In the genomic region with DNA sequence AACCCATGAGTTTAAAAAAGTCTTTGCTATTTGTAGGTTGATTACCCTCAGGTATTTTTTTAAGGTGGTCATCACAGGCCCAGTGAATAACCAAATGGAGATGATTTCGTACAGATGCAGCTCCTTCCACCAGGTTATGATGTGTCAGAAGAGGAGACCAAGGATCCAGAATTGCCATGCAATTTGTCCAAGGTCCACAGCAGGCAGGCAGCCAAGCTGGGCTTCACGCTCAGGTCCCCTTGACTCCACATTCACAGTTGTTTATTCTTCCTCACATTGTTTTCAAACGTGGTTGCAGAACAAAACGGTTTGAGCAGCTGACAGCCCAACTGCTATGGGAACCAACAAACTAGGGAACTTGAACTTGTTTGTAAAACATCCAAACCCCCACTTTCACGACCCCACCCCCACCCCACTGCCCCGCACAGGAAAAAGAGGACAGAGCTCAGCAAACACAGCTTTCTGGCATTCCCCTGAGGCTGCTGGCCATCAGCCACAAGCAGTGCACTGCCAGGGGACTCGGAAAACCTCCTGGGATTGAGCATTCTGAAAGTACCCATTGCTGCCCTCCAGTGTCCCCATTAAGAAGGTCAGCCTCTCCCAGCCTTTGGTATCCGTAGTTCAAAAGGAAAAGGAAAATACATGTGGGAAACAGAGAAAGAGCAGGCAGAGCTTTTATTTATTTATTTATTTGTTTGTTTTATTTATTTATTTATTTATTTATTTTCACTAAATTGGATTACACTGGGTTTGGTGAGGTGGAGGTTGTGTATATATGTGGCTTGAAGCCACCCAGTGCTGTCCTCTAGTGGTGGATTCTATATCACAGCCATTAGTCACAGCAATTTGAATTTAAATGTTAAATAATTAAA, we compare ENCODE assay signal across 10 mouse cellular contexts. TPM values are rescaled to one million over a fixed set of nuclear protein-coding genes. Genes with fewer than 3 reads are reported as not detected.
A peak's percentile ranks its signal among the peaks of the same experiment; 100 is the strongest.
DNase-seq lines count a peak whose midpoint lies in the region; ATAC-seq and TF ChIP-seq lines count a peak whose summit lies in the region.
"Had no signal": no experiment of that assay in that cellular context is flagged by ENCODE, and none has a peak within 500 bp of the region (broad histone marks: within the 10 kb centered on the region; RNA-seq: fewer than 3 reads in every experiment).

No protein-coding gene starts in this region.

- no peak for TF ChIP-seq EP300 in liver, embryonic 14.5 days (IDR thresholded peaks at IDR 0.05; ENCODE audit: low read depth)

- no peak overlapping the region for H3K4me3 ChIP-seq in embryonic facial prominence, embryonic 13.5 days
- no peak overlapping the region for H3K4me3 ChIP-seq in intestine, embryonic 16.5 days (ENCODE audit: low read length)
- H3K4me3 ChIP-seq in liver, embryonic 14.5 days (ENCODE audit: insufficient read depth in 1 of 2, low read depth in 2 of 2, low read length in 2 of 2): no peak overlapping the region
- H3K4me3 ChIP-seq: embryonic facial prominence, embryonic 15.5 days had no signal

- H3K9me3 ChIP-seq in embryonic facial prominence, embryonic 13.5 days: no peaks in the 10 kb centered on the region
- H3K9me3 ChIP-seq in intestine, embryonic 16.5 days (ENCODE audit: control insufficient read depth, low read length): no peaks in the 10 kb centered on the region
- no peaks in the 10 kb centered on the region for H3K9me3 ChIP-seq in liver, embryonic 14.5 days (ENCODE audit: control insufficient read depth, low read length)
- H3K9me3 ChIP-seq: embryonic facial prominence, embryonic 15.5 days had no signal

- H3K27ac ChIP-seq in embryonic facial prominence, embryonic 13.5 days: no peak overlapping the region; the same call in 1 of the 2 replicates
- no peak overlapping the region; the same call in 1 of the 2 replicates for H3K27ac ChIP-seq in intestine, embryonic 16.5 days (ENCODE audit: low read length)
- no peak overlapping the region for H3K27ac ChIP-seq in liver, embryonic 14.5 days
- H3K27ac ChIP-seq: embryonic facial prominence, embryonic 15.5 days; macrophage had no signal

- H3K27me3 ChIP-seq in embryonic facial prominence, embryonic 13.5 days: no peaks in the 10 kb centered on the region
- no peaks in the 10 kb centered on the region for H3K27me3 ChIP-seq in intestine, embryonic 16.5 days (replicated peaks; ENCODE audit: control insufficient read depth, insufficient read depth, low read length)
- H3K27me3 ChIP-seq in liver, embryonic 14.5 days (ENCODE audit: control insufficient read depth, insufficient read depth, low read length): no peaks in the 10 kb centered on the region
- H3K27me3 ChIP-seq: embryonic facial prominence, embryonic 15.5 days had no signal

- DNase-seq in left cerebral cortex, postnatal 14 days (ENCODE audit: low spot score in 2 of 2): peak; percentile 58 to 65
- DNase-seq in left cerebral cortex, adult 11 months (ENCODE audit: low spot score): no peak
- peak; percentile 72 for DNase-seq in adrenal gland, postnatal 10 days
- DNase-seq in liver, embryonic 14.5 days (ENCODE audit: low read depth in 3 of 3, low spot score in 3 of 3): no peak
- no peak for DNase-seq in urinary bladder, adult 18-20 months (ENCODE audit: low spot score in 2 of 2)
- no peak for DNase-seq in thymus, postnatal 0 days (ENCODE audit: low spot score)

- ATAC-seq in embryonic facial prominence, embryonic 13.5 days (ENCODE audit: insufficient number of reproducible peaks, insufficient read depth, low FRiP score, low TSS enrichment, low read depth): no peak
- ATAC-seq in intestine, embryonic 16.5 days: peak; percentile 87
- ATAC-seq in liver, embryonic 14.5 days (ENCODE audit: insufficient read depth): no peak

- peak; percentile 51 for TF ChIP-seq CTCF in liver, embryonic 14.5 days (IDR thresholded peaks at IDR 0.05; ENCODE audit: low read depth)

- peak overlapping the region; percentile 29; the same call in 1 of the 2 replicates for H3K4me2 ChIP-seq in embryonic facial prominence, embryonic 13.5 days
- 0 out of 2 replicates have a peak overlapping the region, but pooled peaks have one; percentile 10 for H3K4me2 ChIP-seq in intestine, embryonic 16.5 days (ENCODE audit: low read depth, low read length)
- no peak overlapping the region for H3K4me2 ChIP-seq in liver, embryonic 14.5 days (ENCODE audit: low read depth)
- H3K4me2 ChIP-seq: embryonic facial prominence, embryonic 15.5 days had no signal

- H3K4me1 ChIP-seq in embryonic facial prominence, embryonic 13.5 days: peaks cover 18% of the 10 kb centered on the region
- peaks cover 7% of the 10 kb centered on the region for H3K4me1 ChIP-seq in intestine, embryonic 16.5 days (ENCODE audit: control insufficient read depth, insufficient read depth, low read length)
- no peaks in the 10 kb centered on the region for H3K4me1 ChIP-seq in liver, embryonic 14.5 days (replicated peaks; ENCODE audit: control insufficient read depth in 2 of 2, insufficient read depth in 2 of 2, low read length in 1 of 2)

- WGBS in embryonic facial prominence, embryonic 13.5 days: 19% methylated on average over 8 of the region's 8 CpGs
- 20% methylated on average over 8 of the region's 8 CpGs for WGBS in intestine, embryonic 16.5 days
- WGBS in liver, embryonic 14.5 days (ENCODE audit: insufficient replicate concordance): 15% methylated on average over 8 of the region's 8 CpGs

- intact Hi-C loops in left cerebral cortex, postnatal 14 days (cut with DNase I): loop anchor here (5.0 kb wide), 1 partner anchor 44 kb away; no protein-coding TSS in a partner anchor

- no peaks in the 10 kb centered on the region for H3K36me3 ChIP-seq in embryonic facial prominence, embryonic 13.5 days
- H3K36me3 ChIP-seq in intestine, embryonic 16.5 days (ENCODE audit: control insufficient read depth, insufficient read depth, low read length): no peaks in the 10 kb centered on the region
- no peaks in the 10 kb centered on the region for H3K36me3 ChIP-seq in liver, embryonic 14.5 days (replicated peaks; ENCODE audit: control insufficient read depth, insufficient read depth, low read depth)
- H3K36me3 ChIP-seq: embryonic facial prominence, embryonic 15.5 days had no signal

- no peak overlapping the region for H3K9ac ChIP-seq in embryonic facial prominence, embryonic 13.5 days
- no peak overlapping the region for H3K9ac ChIP-seq in intestine, embryonic 16.5 days (ENCODE audit: low read depth, low read length)
- no peak overlapping the region for H3K9ac ChIP-seq in liver, embryonic 14.5 days (replicated peaks)
- H3K9ac ChIP-seq: embryonic facial prominence, embryonic 15.5 days had no signal

RNA-seq across cellular contexts. Expression of gene Cdh5, which starts 24.6 kb away (rescaled TPM):
- total RNA-seq in left cerebral cortex, postnatal 14 days (2021): 10 to 100 TPM; 16.4 to 17.4 TPM
- total RNA-seq in adrenal gland, postnatal 10 days (2021): 100 to 1,000 TPM; 161 to 189 TPM
- polyA plus RNA-seq in embryonic facial prominence, embryonic 13.5 days (2015; fragmentation: Nextera tagmentation; extraction: Ambion mirVana): 25.1 and 28.3 TPM in 2 replicates
- 17.8 and 19.7 TPM in 2 replicates for polyA plus RNA-seq in intestine, embryonic 16.5 days (2015; fragmentation: Nextera tagmentation; extraction: Ambion mirVana)
- 11.3 and 11.6 TPM in 2 replicates for polyA plus RNA-seq in liver, embryonic 14.5 days (2012; rRNA removed)
- 7.3 and 8.5 TPM in 2 replicates for polyA plus RNA-seq in liver, embryonic 14.5 days (2014; fragmentation: Nextera tagmentation; extraction: Ambion mirVana)
- 7.8 and 8.3 TPM in 2 replicates for polyA plus RNA-seq in thymus, postnatal 0 days (2015; fragmentation: Nextera tagmentation; extraction: Ambion mirVana)

Comparison
In these comparisons a context has a peak if more than half of its experiments do, and no peak if none do; other contexts are left out.
1. DNase-seq: peak in left cerebral cortex, postnatal 14 days (2 of 2) and adrenal gland, postnatal 10 days (single experiment); none in left cerebral cortex, adult 11 months (single experiment), liver, embryonic 14.5 days (0 of 3), urinary bladder, adult 18-20 months (0 of 2) and thymus, postnatal 0 days (single experiment).